Mouse (Mus musculus) limb, embryonic 11.5 days (tissue): Measurements from ENCODE around the gene Ankrd33b. TPM values are rescaled to one million over a fixed set of nuclear protein-coding genes. Genes with fewer than 3 reads are reported as not detected.

ENCODE experiments used
- ATAC-seq: fragments of 200-750 bp; cut with Nextera tagmentation; 2 replicates; pipeline ENCODE4 v1.8.0; 2017; ENCODE audit warnings: low read depth; ENCODE audit not compliant: insufficient number of reproducible peaks, low FRiP score, low TSS enrichment
- DNase-seq: peaks from one replicate; pipeline ENCODE4 v3.0.0-alpha.2; 2015; ENCODE audit warnings: low spot score
- H3K27ac ChIP-seq: fragments of 300-500 bp; sonication (generic); replicated peaks from 2 replicates; pipeline ENCODE4 v1.5.1; 2014; ENCODE audit warnings: low read depth, mild to moderate bottlenecking, low read length
- H3K27me3 ChIP-seq: fragments of 300-500 bp; sonication (generic); 2 replicates; pipeline ENCODE4 v1.6.1; 2014; ENCODE audit warnings: mild to moderate bottlenecking, low read length, mixed read lengths; ENCODE audit not compliant: control insufficient read depth, insufficient read depth
- H3K36me3 ChIP-seq: fragments of 300-500 bp; sonication (generic); 2 replicates; pipeline ENCODE4 v1.6.1; 2014; ENCODE audit warnings: mild to moderate bottlenecking, low read length, moderate library complexity, mixed read lengths; ENCODE audit not compliant: control insufficient read depth, insufficient read depth
- H3K4me1 ChIP-seq: fragments of 300-500 bp; sonication (generic); 2 replicates; pipeline ENCODE4 v1.6.1; 2014; ENCODE audit warnings: low read length, mixed read lengths; ENCODE audit not compliant: control insufficient read depth, insufficient read depth
- H3K4me2 ChIP-seq: fragments of 300-500 bp; sonication (generic); 2 replicates; pipeline ENCODE4 v1.6.1; 2014; ENCODE audit warnings: low read depth, mild to moderate bottlenecking, moderate library complexity; ENCODE audit not compliant: severe bottlenecking
- H3K4me3 ChIP-seq: fragments of 300-500 bp; sonication (generic); 2 replicates; pipeline ENCODE4 v1.5.1; 2014; ENCODE audit warnings: low read depth, low read length
- H3K9ac ChIP-seq: fragments of 300-500 bp; sonication (generic); 2 replicates; pipeline ENCODE4 v1.6.1; 2014; ENCODE audit warnings: mild to moderate bottlenecking, low read length
- H3K9me3 ChIP-seq: fragments of 300-500 bp; sonication (generic); 2 replicates; pipeline ENCODE4 v1.6.1; 2016; ENCODE audit warnings: low read length; ENCODE audit not compliant: control insufficient read depth
- WGBS: fragments of 180-500 bp; shearing (Covaris S2); extraction: QIAGEN DNeasy Blood & Tissue Kit; methylation state at CpG from one replicate; pipeline ENCODE4 v1.1.7; 2014; 5-methylcytosine and 5-hydroxymethylcytosine counted together
- polyA plus RNA-seq: library from polyadenylated mRNA; unstranded; fragments of >200 nt; fragmentation: Nextera tagmentation; extraction: Ambion mirVana; gene quantifications from 2 replicates; pipeline ENCODE4 v1.2.1, GENCODE M21; 2014

The Ankrd33b gene
- polyA plus RNA-seq, 1 experiment from 2014 or later = 0.36 TPM

GRCm38 (mm10) chr15:31338656-31339291 lies 28.8 kb downstream of the Ankrd33b start:
- 82% methylated on average over 10 of the region's 10 CpGs for WGBS
- H3K27me3 ChIP-seq = no peaks in the 10 kb centered on the region
- no peak for ATAC-seq

GRCm38 (mm10) chr15:31337983-31338382 lies 29.5 kb downstream of the Ankrd33b start:
- no peaks in the 10 kb centered on the region for H3K4me1 ChIP-seq
- H3K9ac ChIP-seq = no peak overlapping the region
- 88% methylated on average over 6 of the region's 6 CpGs for WGBS
- H3K27me3 ChIP-seq = no peaks in the 10 kb centered on the region
- ATAC-seq (no peak), DNase-seq (no peak)
- H3K9me3 ChIP-seq = no peaks in the 10 kb centered on the region
- H3K36me3 ChIP-seq = no peaks in the 10 kb centered on the region
- H3K4me2 ChIP-seq = no peak overlapping the region
- H3K27ac ChIP-seq = no peak overlapping the region
- no peak overlapping the region for H3K4me3 ChIP-seq

More at GRCm38 (mm10) chr15:31338656-31339291, 28.8 kb downstream of the Ankrd33b start:
- Histone ChIP-seq H3K27ac (no peak overlapping the region), H3K4me3 (no peak overlapping the region), H3K9ac (no peak overlapping the region), H3K4me1 (no peaks in the 10 kb centered on the region), H3K9me3 (no peaks in the 10 kb centered on the region), H3K36me3 (no peaks in the 10 kb centered on the region), H3K4me2 (no peak overlapping the region)
- DNase-seq = no peak

- 84% methylated on average over 14 of the region's 14 CpGs for WGBS
Observed at GRCm38 (mm10) chr15:31337192-31337741, 30.3 kb downstream of the Ankrd33b start.

GRCm38 (mm10) chr15:31336685-31337084 lies 30.8 kb downstream of the Ankrd33b start:
- Histone ChIP-seq H3K4me1 (no peaks in the 10 kb centered on the region), H3K36me3 (no peaks in the 10 kb centered on the region), H3K4me2 (no peak overlapping the region), H3K27ac (no peak overlapping the region), H3K4me3 (no peak overlapping the region), H3K9ac (no peak overlapping the region), H3K27me3 (no peaks in the 10 kb centered on the region), H3K9me3 (no peaks in the 10 kb centered on the region)
- DNase-seq (no peak), ATAC-seq (no peak)
- WGBS = 72% methylated on average over 4 of the region's 4 CpGs

More at GRCm38 (mm10) chr15:31337192-31337741, 30.3 kb downstream of the Ankrd33b start:
- ATAC-seq (no peak), DNase-seq (no peak)
- no peak overlapping the region for H3K27ac ChIP-seq
- no peaks in the 10 kb centered on the region for H3K36me3 ChIP-seq
- no peaks in the 10 kb centered on the region for H3K27me3 ChIP-seq
- no peaks in the 10 kb centered on the region for H3K9me3 ChIP-seq
- H3K9ac ChIP-seq = no peak overlapping the region
- H3K4me1 ChIP-seq = no peaks in the 10 kb centered on the region
- no peak overlapping the region for H3K4me2 ChIP-seq
- no peak overlapping the region for H3K4me3 ChIP-seq

GRCm38 (mm10) chr15:31334829-31335228 lies 32.7 kb downstream of the Ankrd33b start:
- DNase-seq (no peak), ATAC-seq (no peak)
- no peaks in the 10 kb centered on the region for H3K36me3 ChIP-seq
- no peaks in the 10 kb centered on the region for H3K9me3 ChIP-seq
- 94% methylated on average over 5 of the region's 5 CpGs for WGBS
- H3K9ac ChIP-seq = no peak overlapping the region
- H3K27ac ChIP-seq = no peak overlapping the region
- H3K4me1 ChIP-seq = no peaks in the 10 kb centered on the region
- H3K4me3 ChIP-seq = no peak overlapping the region
- H3K27me3 ChIP-seq = no peaks in the 10 kb centered on the region
- no peak overlapping the region for H3K4me2 ChIP-seq

- WGBS = 91% methylated on average over 7 of the region's 7 CpGs
- no peak for ATAC-seq
Observed at GRCm38 (mm10) chr15:31332541-31333163, 34.9 kb downstream of the Ankrd33b start.

GRCm38 (mm10) chr15:31331742-31332141 lies 35.8 kb downstream of the Ankrd33b start:
- Histone ChIP-seq H3K9me3 (no peaks in the 10 kb centered on the region), H3K4me3 (no peak overlapping the region), H3K9ac (no peak overlapping the region), H3K4me1 (no peaks in the 10 kb centered on the region), H3K36me3 (no peaks in the 10 kb centered on the region), H3K27me3 (no peaks in the 10 kb centered on the region), H3K27ac (no peak overlapping the region), H3K4me2 (no peak overlapping the region)
- DNase-seq (no peak), ATAC-seq (no peak)
- 76% methylated on average over 4 of the region's 4 CpGs for WGBS

More at GRCm38 (mm10) chr15:31332541-31333163, 34.9 kb downstream of the Ankrd33b start:
- no peaks in the 10 kb centered on the region for H3K9me3 ChIP-seq
- H3K4me2 ChIP-seq = no peak overlapping the region
- H3K4me1 ChIP-seq = no peaks in the 10 kb centered on the region
- no peaks in the 10 kb centered on the region for H3K36me3 ChIP-seq
- H3K27ac ChIP-seq = no peak overlapping the region
- no peak overlapping the region for H3K9ac ChIP-seq
- no peaks in the 10 kb centered on the region for H3K27me3 ChIP-seq
- no peak overlapping the region for H3K4me3 ChIP-seq
- DNase-seq = no peak

GRCm38 (mm10) chr15:31328082-31328614 lies 39.4 kb downstream of the Ankrd33b start:
- Histone ChIP-seq H3K4me3 (no peak overlapping the region), H3K36me3 (no peaks in the 10 kb centered on the region), H3K9ac (no peak overlapping the region), H3K27ac (no peak overlapping the region), H3K9me3 (no peaks in the 10 kb centered on the region), H3K4me1 (no peaks in the 10 kb centered on the region), H3K4me2 (no peak overlapping the region), H3K27me3 (no peaks in the 10 kb centered on the region)
- 90% methylated on average over 9 of the region's 9 CpGs for WGBS
- ATAC-seq = no peak
- DNase-seq = no peak
